Mouse (Mus musculus) Patski (cell line): ENCODE data around the gene Gm4297. TPM values are rescaled to one million over a fixed set of nuclear protein-coding genes. Genes with fewer than 3 reads are reported as not detected.
"Not testable (repeated sequence)": the region's sequence is repeated elsewhere in the genome, so short reads cannot be mapped to it uniquely, and the experiment has no call there.

Experiments used
- ATAC-seq: fragments of 100-300 bp; one replicate; pipeline ENCODE4 v1.8.0; 2021
- CTCF ChIA-PET: fragments of 350-600 bp; sonication (Branson Sonifier 250); formaldehyde crosslinking; loops from one replicate; lab custom pipeline; 2022; ENCODE audit warnings: inconsistent platforms; lab: Charles Lee
- POLR2A ChIA-PET: fragments of 350-600 bp; sonication (Branson Sonifier 250); formaldehyde crosslinking; loops from one replicate; lab custom pipeline; 2022; ENCODE audit warnings: antibody characterized with exemption, inconsistent platforms; lab: Charles Lee
- DNase-seq: peaks from one replicate; pipeline ENCODE4 v3.0.0-alpha.2; 2011; ENCODE audit warnings: low read depth, low spot score
- H3K27me3 ChIP-seq: fragments of 371-371 bp; one replicate; pipeline ENCODE4 v1.5.1; 2021
- in situ Hi-C: fragments of 300-500 bp; cut with MboI; formaldehyde crosslinking; loops from 3 replicates; pipeline ENCODE4 v1.11.1; 2018; ENCODE audit warnings: low pct_unique_long_range_greater_than_20kb, mixed read lengths
- polyA plus RNA-seq: library from polyadenylated mRNA; unstranded; gene quantifications from one replicate; pipeline ENCODE4 v1.2.3, GENCODE M21; 2021

Gm4297 gene
- not detected for polyA plus RNA-seq

- ATAC-seq, CTCF ChIA-PET, in situ Hi-C loops, POLR2A ChIA-PET, H3K27me3 ChIP-seq, DNase-seq: not testable (repeated sequence)
These were observed at the start of gene Gm4297 for GRCm38 (mm10) chrX:24574795-24575194. Gene Gm4297, minus strand, starts transcription at chrX:24574895.

Other genes with a start within 250 kb of the Gm4297 start
- gene Gm5934, start 74.1 kb downstream of the Gm4297 start, polyA plus RNA-seq, result not detected
- gene Gm5935, start 200.3 kb upstream of the Gm4297 start, polyA plus RNA-seq, result not detected